Mouse (Mus musculus) bone marrow macrophage, adult 2 months (primary cell): ENCODE data around the gene Myh9.

Source experiments
- CTCF ChIP-seq: IDR thresholded peaks from 2 replicates; pipeline ENCODE4 v1.5.1; 2012; ENCODE audit warnings: low read depth, mild to moderate bottlenecking, low read length, moderate library complexity
- POLR2A ChIP-seq: IDR thresholded peaks from 2 replicates; pipeline ENCODE4 v1.6.1; 2012; ENCODE audit warnings: mild to moderate bottlenecking, low read depth, low read length, borderline replicate concordance

DNA sequence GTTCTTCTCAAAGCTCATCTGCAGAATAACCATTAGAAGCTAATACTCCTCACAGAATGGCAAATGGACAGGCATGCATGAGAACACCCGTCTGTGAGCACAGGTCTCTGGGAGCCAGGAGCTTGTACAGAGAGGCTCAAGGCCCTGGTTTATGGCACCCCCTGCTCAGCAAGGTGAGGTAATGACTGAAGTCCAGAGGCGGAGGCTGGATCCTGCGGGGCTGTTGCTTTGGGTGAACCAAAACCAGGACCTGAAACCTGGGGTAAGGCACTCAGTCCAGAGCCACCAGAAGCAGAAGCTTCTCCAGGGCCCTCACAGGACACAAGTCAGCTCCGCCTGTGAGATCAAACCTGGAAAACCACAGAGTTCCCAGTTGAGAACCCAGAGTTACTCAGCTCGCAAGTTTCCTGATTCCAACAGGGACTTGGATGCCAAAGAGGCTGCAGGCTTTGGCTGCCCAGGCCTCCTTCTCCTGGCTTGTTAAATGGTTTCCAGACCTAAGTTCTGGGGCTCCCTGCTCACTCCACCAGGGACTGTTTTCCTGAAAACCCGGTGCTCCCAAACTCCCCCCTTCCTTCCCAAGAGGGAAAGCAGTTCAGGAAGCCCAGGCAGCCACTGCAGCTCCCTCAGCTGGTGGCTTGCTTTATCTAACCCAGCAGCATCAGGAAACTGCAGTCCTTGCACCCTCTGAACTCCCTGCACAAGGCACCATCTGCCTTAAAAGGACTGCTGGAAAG is 28.2 kb downstream of the Myh9 start:
- TF ChIP-seq POLR2A (no peak), CTCF (no peak)
